Mouse (Mus musculus): ENCODE measurements around the gene Gpr157. TPM values are rescaled to one million over a fixed set of nuclear protein-coding genes. Genes with fewer than 3 reads are reported as not detected.
A peak's percentile ranks its signal among the peaks of the same experiment; 100 is the strongest.

Gene Gpr157
- total and polyA plus RNA-seq, 3 experiments, result 0.19 to 0.88 TPM; not detected in 1

- Histone ChIP-seq H3K4me1 (ENCODE audit: control insufficient read depth in 1 of 2, insufficient read depth in 2 of 2, low read length in 2 of 2) (0 out of 4 replicates have a peak, but pooled peaks cover 0 to 2% of the 10 kb centered on the region in 2 experiments), H3K27me3 (ENCODE audit: control insufficient read depth in 1 of 2, insufficient read depth in 2 of 2, low read length in 2 of 2) (peaks cover 0 to 3% of the 10 kb centered on the region in 2 experiments; a peak in 2 of 4 replicates), H3K4me3 (ENCODE audit: control insufficient read depth in 1 of 2, insufficient read depth in 1 of 2, low read depth in 2 of 2, low read length in 2 of 2) (no peak overlapping the region), H3K36me3 (ENCODE audit: control insufficient read depth in 1 of 2, insufficient read depth in 2 of 2, low read length in 2 of 2) (no peaks in the 10 kb centered on the region), H3K9me3 (replicated peaks; ENCODE audit: insufficient read depth, low read length) (no peaks in the 10 kb centered on the region), H3K27ac (ENCODE audit: control insufficient read depth, low read depth, low read length) (no peak overlapping the region), H3K9ac (ENCODE audit: control insufficient read depth, low read depth, low read length, poor library complexity, severe bottlenecking) (no peak overlapping the region), H3K79me2 (ENCODE audit: control insufficient read depth, insufficient read depth, low read length, poor library complexity) (no peaks in the 10 kb centered on the region)
- DNase-seq (ENCODE audit: low read depth, low spot score), result peak; percentile 54
- TF ChIP-seq GATA1 (IDR thresholded peaks at IDR 0.05; ENCODE audit: low read depth, low read length) (no peak), CTCF (IDR thresholded peaks at IDR 0.05 in 2 of 3, conservative IDR thresholded peaks at IDR 0.05 in 1 of 3; ENCODE audit: control insufficient read depth in 1 of 3, insufficient read depth in 1 of 3, low read depth in 2 of 3, low read length in 3 of 3, poor library complexity in 1 of 3, severe bottlenecking in 1 of 3) (peak; percentile 38 to 58 (median 44))
These were observed 1.8 kb upstream of the Gpr157 start for GRCm38 (mm10) chr4:150085366-150085765.

DNA sequence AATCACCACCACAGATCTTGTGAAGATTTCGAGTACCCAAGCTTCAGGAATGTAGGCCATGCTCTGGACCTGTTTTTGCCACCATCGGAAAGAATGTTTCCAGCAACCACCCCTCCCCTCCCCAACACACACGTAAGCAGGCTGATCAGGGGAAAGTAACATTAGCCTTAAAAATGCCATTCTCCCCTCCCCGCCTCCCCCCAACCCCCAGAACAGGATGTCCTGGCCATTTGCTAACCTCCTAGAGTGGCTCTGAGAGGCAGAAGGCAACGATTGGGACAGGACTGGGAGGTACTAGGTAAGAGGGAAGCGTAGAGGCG is 364 bp upstream of the Gpr157 start:
- DNase-seq (ENCODE audit: low read depth, low spot score), result no peak
- Histone ChIP-seq H3K27ac (ENCODE audit: control insufficient read depth, low read depth, low read length) (no peak overlapping the region), H3K27me3 (ENCODE audit: control insufficient read depth in 1 of 2, insufficient read depth in 2 of 2, low read length in 2 of 2) (peaks cover 0 to 3% of the 10 kb centered on the region in 2 experiments; a peak in 1 of 4 replicates), H3K4me1 (ENCODE audit: control insufficient read depth in 1 of 2, insufficient read depth in 2 of 2, low read length in 2 of 2) (0 out of 4 replicates have a peak, but pooled peaks cover 0 to 2% of the 10 kb centered on the region in 2 experiments), H3K9me3 (replicated peaks; ENCODE audit: insufficient read depth, low read length) (no peaks in the 10 kb centered on the region), H3K9ac (ENCODE audit: control insufficient read depth, low read depth, low read length, poor library complexity, severe bottlenecking) (peak overlapping the region; percentile 32; the same call in 1 of the 2 replicates), H3K36me3 (ENCODE audit: control insufficient read depth in 1 of 2, insufficient read depth in 2 of 2, low read length in 2 of 2) (no peaks in the 10 kb centered on the region), H3K4me3 (ENCODE audit: control insufficient read depth in 1 of 2, insufficient read depth in 1 of 2, low read depth in 2 of 2, low read length in 2 of 2) (peak overlapping the region; percentile 23 to 37; a peak in 3 of 4 replicates), H3K79me2 (ENCODE audit: control insufficient read depth, insufficient read depth, low read length, poor library complexity) (no peaks in the 10 kb centered on the region)
- no peak for TF ChIP-seq TAL1 (IDR thresholded peaks at IDR 0.05; ENCODE audit: low read length)
- TF ChIP-seq POLR2AphosphoS2 (IDR thresholded peaks at IDR 0.05; ENCODE audit: low read length), result no peak
- TF ChIP-seq NELFE (IDR thresholded peaks at IDR 0.05; ENCODE audit: low read depth, low read length), result no peak
- no peak for TF ChIP-seq USF2 (IDR thresholded peaks at IDR 0.05; ENCODE audit: borderline replicate concordance in 1 of 2, insufficient read depth in 1 of 2, low read depth in 1 of 2, low read length in 2 of 2)
- no peak for TF ChIP-seq TBP (IDR thresholded peaks at IDR 0.05; ENCODE audit: low read depth, low read length)
- no peak for TF ChIP-seq MAX (IDR thresholded peaks at IDR 0.05; ENCODE audit: low read length)
- no peak for TF ChIP-seq ETS1 (IDR thresholded peaks at IDR 0.05; ENCODE audit: low read depth, low read length)
- no peak for TF ChIP-seq HCFC1 (IDR thresholded peaks at IDR 0.05; ENCODE audit: low read depth, low read length)
- no peak for TF ChIP-seq JUND (IDR thresholded peaks at IDR 0.05; ENCODE audit: low read depth, low read length)
- no peak for TF ChIP-seq NRF1 (IDR thresholded peaks at IDR 0.05; ENCODE audit: insufficient read depth, low read depth, low read length, poor library complexity, severe bottlenecking)
- TF ChIP-seq GATA1 (IDR thresholded peaks at IDR 0.05; ENCODE audit: low read depth, low read length), result no peak
- TF ChIP-seq E2F4 (IDR thresholded peaks at IDR 0.05; ENCODE audit: borderline replicate concordance, low read depth, low read length), result no peak

GRCm38 (mm10) chr4:150087890-150088530 is 845 bp downstream of the Gpr157 start:
- Histone ChIP-seq H3K27ac (ENCODE audit: control insufficient read depth, low read depth, low read length) (no peak overlapping the region), H3K9ac (ENCODE audit: control insufficient read depth, low read depth, low read length, poor library complexity, severe bottlenecking) (peak overlapping the region; percentile 62), H3K9me3 (replicated peaks; ENCODE audit: insufficient read depth, low read length) (no peaks in the 10 kb centered on the region), H3K4me1 (ENCODE audit: control insufficient read depth in 1 of 2, insufficient read depth in 2 of 2, low read length in 2 of 2) (peaks cover 0 to 2% of the 10 kb centered on the region in 2 experiments; a peak in 1 of 4 replicates), H3K4me3 (ENCODE audit: control insufficient read depth in 1 of 2, insufficient read depth in 1 of 2, low read depth in 2 of 2, low read length in 2 of 2) (peak overlapping the region; percentile 45 to 71), H3K27me3 (ENCODE audit: control insufficient read depth in 1 of 2, insufficient read depth in 2 of 2, low read length in 2 of 2) (peaks cover 0 to 2% of the 10 kb centered on the region in 2 experiments; a peak in 1 of 4 replicates), H3K36me3 (ENCODE audit: control insufficient read depth in 1 of 2, insufficient read depth in 2 of 2, low read length in 2 of 2) (0 out of 4 replicates have a peak, but pooled peaks cover 0 to 2% of the 10 kb centered on the region in 2 experiments), H3K79me2 (ENCODE audit: control insufficient read depth, insufficient read depth, low read length, poor library complexity) (no peaks in the 10 kb centered on the region)
- DNase-seq (ENCODE audit: low read depth, low spot score), result peak; percentile 31
- no peak for TF ChIP-seq EP300 (IDR thresholded peaks at IDR 0.05; ENCODE audit: low read depth in 1 of 2, low read length in 2 of 2)
- TF ChIP-seq POLR2A (IDR thresholded peaks at IDR 0.05; ENCODE audit: control insufficient read depth in 1 of 2, insufficient read depth in 1 of 2, low read depth in 1 of 2, low read length in 2 of 2, poor library complexity in 1 of 2), result peak in 1 of 2 experiments; percentile 10; a peak in 1 of 4 replicates

Data from MEL (cell line).